Mouse (Mus musculus) Patski (cell line): ENCODE data around the gene Ptdss2. TPM values are rescaled to one million over a fixed set of nuclear protein-coding genes. Genes with fewer than 3 reads are reported as not detected.

Source experiments
- ATAC-seq: fragments of 100-300 bp; one replicate; pipeline ENCODE4 v1.8.0; 2021
- CTCF ChIA-PET: fragments of 350-600 bp; sonication (Branson Sonifier 250); formaldehyde crosslinking; loops from one replicate; lab custom pipeline; 2022; ENCODE audit warnings: inconsistent platforms; lab: Charles Lee
- POLR2A ChIA-PET: fragments of 350-600 bp; sonication (Branson Sonifier 250); formaldehyde crosslinking; loops from one replicate; lab custom pipeline; 2022; ENCODE audit warnings: antibody characterized with exemption, inconsistent platforms; lab: Charles Lee
- DNase-seq: peaks from one replicate; pipeline ENCODE4 v3.0.0-alpha.2; 2011; ENCODE audit warnings: low read depth, low spot score
- H3K27me3 ChIP-seq: fragments of 371-371 bp; one replicate; pipeline ENCODE4 v1.5.1; 2021
- CTCF ChIP-seq: fragments of 100-300 bp; IDR thresholded peaks from one replicate; pipeline ENCODE4 v1.5.1; 2021
- in situ Hi-C: fragments of 300-500 bp; cut with MboI; formaldehyde crosslinking; loops from 3 replicates; pipeline ENCODE4 v1.11.1; 2018; ENCODE audit warnings: low pct_unique_long_range_greater_than_20kb, mixed read lengths
- polyA plus RNA-seq: library from polyadenylated mRNA; unstranded; gene quantifications from one replicate; pipeline ENCODE4 v1.2.3, GENCODE M21; 2021

Gene Ptdss2
- polyA plus RNA-seq, 1 experiment from 2014 or later, result 96.0 TPM

- ATAC-seq (no peak), DNase-seq (no peak)
- ChIA-PET POLR2A (interaction anchor here (0.6 to 1.9 kb wide), 8 partner anchors 24 to 144 kb away, joined by 3 to 5 read pairs (median 4); partner anchors contain the start of gene Phrf1), CTCF (interaction anchor here (2.5 kb wide), 1 partner anchor 17 kb away, joined by 6 read pairs; no protein-coding TSS in a partner anchor)
- no peak for TF ChIP-seq CTCF
- H3K27me3 ChIP-seq, result no peaks in the 10 kb centered on the region
- in situ Hi-C loops, result no loop called here
Observed at GRCm38 (mm10) chr7:141192776-141193347, 70.7 kb downstream of the Ptdss2 start.

GRCm38 (mm10) chr7:141193348-141193856, 71.2 kb downstream of the Ptdss2 start:
- CTCF ChIA-PET, result interaction anchor here (2.5 kb wide), 1 partner anchor 17 kb away, joined by 6 read pairs; no protein-coding TSS in a partner anchor
- no peaks in the 10 kb centered on the region for H3K27me3 ChIP-seq
- POLR2A ChIA-PET, result interaction anchor here (0.6 to 1.9 kb wide), 8 partner anchors 24 to 709 kb away, joined by 3 to 5 read pairs (median 4); partner anchors contain the start of gene Phrf1
- no peak for DNase-seq
- ATAC-seq, result peak; percentile 36
- no peak for TF ChIP-seq CTCF
- in situ Hi-C loops, result no loop called here

- ChIA-PET POLR2A (interaction anchor here (0.6 to 3.1 kb wide), 7 partner anchors 17 to 709 kb away, joined by 3 to 14 read pairs (median 4); partner anchors contain the start of gene Rassf7), CTCF (no interaction called here)
- in situ Hi-C loops, result no loop called here
- no peak for TF ChIP-seq CTCF
- DNase-seq, result peak; percentile 86
- no peaks in the 10 kb centered on the region for H3K27me3 ChIP-seq
- ATAC-seq, result peak; percentile 90
Observed at GRCm38 (mm10) chr7:141193948-141194347, 71.8 kb downstream of the Ptdss2 start, which contains the start of the genes Hras and Lrrc56. Gene Hras, minus strand, starts transcription at chr7:141194005. Gene Lrrc56, plus strand, starts transcription at chr7:141194157.

GRCm38 (mm10) chr7:141194409-141194808, 72.2 kb downstream of the Ptdss2 start:
- no peak for TF ChIP-seq CTCF
- ChIA-PET POLR2A (interaction anchor here (0.9 to 3.1 kb wide), 4 partner anchors 16 to 221 kb away, joined by 4 to 14 read pairs (median 4); partner anchors contain the start of gene Rassf7), CTCF (no interaction called here)
- ATAC-seq (peak; percentile 11), DNase-seq (no peak)
- in situ Hi-C loops, result no loop called here
- H3K27me3 ChIP-seq, result no peaks in the 10 kb centered on the region

GRCm38 (mm10) chr7:141194830-141195229, 72.6 kb downstream of the Ptdss2 start:
- no peak for TF ChIP-seq CTCF
- ChIA-PET CTCF (no interaction called here), POLR2A (interaction anchor here (0.9 to 3.1 kb wide), 4 partner anchors 16 to 221 kb away, joined by 4 to 14 read pairs (median 4); partner anchors contain the start of gene Rassf7)
- DNase-seq (peak; percentile 46), ATAC-seq (peak; percentile 24)
- no peaks in the 10 kb centered on the region for H3K27me3 ChIP-seq
- in situ Hi-C loops, result no loop called here

GRCm38 (mm10) chr7:141195754-141196153, 73.6 kb downstream of the Ptdss2 start:
- TF ChIP-seq CTCF, result no peak
- ATAC-seq, result no peak
- no peak for DNase-seq
- in situ Hi-C loops, result no loop called here
- H3K27me3 ChIP-seq, result no peaks in the 10 kb centered on the region
- POLR2A ChIA-PET, result interaction anchor here (3.1 kb wide), 1 partner anchor 20 kb away, joined by 14 read pairs; the partner anchor contains the start of gene Rassf7
- CTCF ChIA-PET, result interaction anchor here (1.1 kb wide), 1 partner anchor 38 kb away, joined by 3 read pairs; no protein-coding TSS in a partner anchor

GRCm38 (mm10) chr7:141196619-141197282, 74.6 kb downstream of the Ptdss2 start:
- no peak for TF ChIP-seq CTCF
- ATAC-seq (no peak), DNase-seq (no peak)
- in situ Hi-C loops, result no loop called here
- no peaks in the 10 kb centered on the region for H3K27me3 ChIP-seq
- ChIA-PET CTCF (interaction anchor here (1.1 kb wide), 1 partner anchor 37 kb away, joined by 3 read pairs; no protein-coding TSS in a partner anchor), POLR2A (interaction anchor here (3.1 kb wide), 1 partner anchor 19 kb away, joined by 14 read pairs; the partner anchor contains the start of gene Rassf7)

GRCm38 (mm10) chr7:141198121-141198520, 75.9 kb downstream of the Ptdss2 start:
- no peak for DNase-seq
- H3K27me3 ChIP-seq, result no peaks in the 10 kb centered on the region
- ChIA-PET POLR2A (no interaction called here), CTCF (no interaction called here)
- in situ Hi-C loops, result no loop called here
- no peak for ATAC-seq
- TF ChIP-seq CTCF, result no peak

GRCm38 (mm10) chr7:141204546-141204945, 82.4 kb downstream of the Ptdss2 start:
- POLR2A ChIA-PET, result interaction anchor here (0.7 kb wide), 1 partner anchor 243 kb away, joined by 3 read pairs; no protein-coding TSS in a partner anchor
- CTCF ChIA-PET, result no interaction called here
- in situ Hi-C loops, result no loop called here
- no peak for ATAC-seq
- no peaks in the 10 kb centered on the region for H3K27me3 ChIP-seq
- TF ChIP-seq CTCF, result no peak
- no peak for DNase-seq

GRCm38 (mm10) chr7:141205504-141205903, 83.3 kb downstream of the Ptdss2 start:
- DNase-seq, result no peak
- ChIA-PET CTCF (no interaction called here), POLR2A (no interaction called here)
- TF ChIP-seq CTCF, result no peak
- no peak for ATAC-seq
- in situ Hi-C loops, result no loop called here
- H3K27me3 ChIP-seq, result no peaks in the 10 kb centered on the region
